Mouse (Mus musculus) embryonic facial prominence, embryonic 15.5 days (tissue): ENCODE results near the gene Tmem88. TPM values are rescaled to one million over a fixed set of nuclear protein-coding genes. Genes with fewer than 3 reads are reported as not detected.

Experiments
- polyA plus RNA-seq: library from polyadenylated mRNA; unstranded; fragments of >200 nt; fragmentation: Nextera tagmentation; extraction: Ambion mirVana; gene quantifications from 2 replicates; pipeline ENCODE4 v1.2.1, GENCODE M21; 2015

Tmem88 gene
- polyA plus RNA-seq, 1 experiment from 2014 or later: 19.5 TPM

Other genes with a start within 250 kb of the Tmem88 start
- gene Alox12b, start 241.2 kb downstream of the Tmem88 start, polyA plus RNA-seq: 28.7 and 30.5 TPM in 2 replicates
- gene Alox8, start 200.4 kb downstream of the Tmem88 start, polyA plus RNA-seq: 0.27 and 0.88 TPM in 2 replicates
- gene Gucy2e, start 161.2 kb downstream of the Tmem88 start, polyA plus RNA-seq: 0.41 and 0.53 TPM in 2 replicates
- gene Cntrob, start 74.5 kb downstream of the Tmem88 start, polyA plus RNA-seq: 22.6 and 27.8 TPM in 2 replicates
- 150 and 156 TPM in 2 replicates for gene Trappc1, start 74.3 kb downstream of the Tmem88 start, polyA plus RNA-seq
- 2.8 and 3.0 TPM in 2 replicates for gene Kcnab3, start 72.0 kb downstream of the Tmem88 start, polyA plus RNA-seq
- gene Rnf227, start 57.8 kb downstream of the Tmem88 start, polyA plus RNA-seq: 24.5 and 24.7 TPM in 2 replicates
- 88.3 and 91.8 TPM in 2 replicates for gene Chd3, start 28.8 kb downstream of the Tmem88 start, polyA plus RNA-seq
- gene Naa38, start 2.7 kb downstream of the Tmem88 start, polyA plus RNA-seq: 150 and 158 TPM in 2 replicates
- 32.6 and 40.9 TPM in 2 replicates for gene Cyb5d1, start 2.6 kb downstream of the Tmem88 start, polyA plus RNA-seq
- gene Kdm6b, start 15.4 kb upstream of the Tmem88 start, polyA plus RNA-seq: 35.5 and 37.2 TPM in 2 replicates
- 4.9 and 8.3 TPM in 2 replicates for gene Dnah2, start 150.9 kb upstream of the Tmem88 start, polyA plus RNA-seq
- gene Efnb3, start 162.0 kb upstream of the Tmem88 start, polyA plus RNA-seq: 29.0 and 31.5 TPM in 2 replicates
- 25.0 and 26.5 TPM in 2 replicates for gene Wrap53, start 182.0 kb upstream of the Tmem88 start, polyA plus RNA-seq
- gene Trp53, start 182.1 kb upstream of the Tmem88 start, polyA plus RNA-seq: 134 and 141 TPM in 2 replicates
- gene Atp1b2, start 207.7 kb upstream of the Tmem88 start, polyA plus RNA-seq: 12.4 and 13.4 TPM in 2 replicates
- gene Shbg, start 219.7 kb upstream of the Tmem88 start, polyA plus RNA-seq: not detected in 2 replicates
- 19.8 and 22.5 TPM in 2 replicates for gene Sat2, start 223.8 kb upstream of the Tmem88 start, polyA plus RNA-seq
- 33.4 and 34.2 TPM in 2 replicates for gene Fxr2, start 234.8 kb upstream of the Tmem88 start, polyA plus RNA-seq